Mouse (Mus musculus): ENCODE measurements around the gene Lrmda.

DNA sequence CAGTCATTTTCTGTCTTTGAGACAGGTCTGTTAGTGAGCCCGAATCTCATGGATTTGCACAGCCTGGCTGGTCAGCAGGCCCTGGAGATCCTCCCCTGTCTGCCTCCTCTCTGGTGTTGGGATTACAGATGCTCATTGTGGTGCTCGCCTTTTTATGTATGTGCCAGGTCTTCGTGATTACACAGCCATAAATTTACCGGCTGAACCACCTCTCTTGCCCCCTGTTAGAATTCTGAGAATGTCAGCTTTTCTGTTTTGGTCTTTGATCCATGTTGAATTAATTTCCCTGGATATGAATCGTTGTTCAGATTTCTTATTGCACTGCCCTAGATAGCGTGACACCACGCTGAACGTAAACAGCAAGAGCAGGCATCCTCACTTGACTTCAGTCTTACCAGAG, 325.7 kb downstream of the Lrmda start:
- TF ChIP-seq CTCF (IDR thresholded peaks at IDR 0.05) (no peak), EP300 (IDR thresholded peaks at IDR 0.05; ENCODE audit: insufficient read depth, low read depth, low read length) (no peak), POLR2A (IDR thresholded peaks at IDR 0.05; ENCODE audit: insufficient read depth, low read depth, low read length) (no peak)

Data from heart, adult 2 months (tissue).